Mouse (Mus musculus) forebrain, embryonic 15.5 days (tissue): ENCODE data around the gene Dgke. TPM values are rescaled to one million over a fixed set of nuclear protein-coding genes. Genes with fewer than 3 reads are reported as not detected.
A peak's percentile ranks its signal among the peaks of the same experiment; 100 is the strongest.
"Not testable (repeated sequence)": the region's sequence is repeated elsewhere in the genome, so short reads cannot be mapped to it uniquely, and the experiment has no call there.

ENCODE experiments used
- ATAC-seq: fragments of 200-750 bp; cut with Nextera tagmentation; replicated peaks from 2 replicates; pipeline ENCODE4 v1.8.0; 2017; ENCODE audit warnings: mild to moderate bottlenecking, moderate TSS enrichment, moderate library complexity
- H3K27ac ChIP-seq: fragments of 300-500 bp; sonication (generic); replicated peaks from 2 replicates; pipeline ENCODE4 v1.5.1; 2015; ENCODE audit warnings: mild to moderate bottlenecking, inconsistent platforms
- H3K27me3 ChIP-seq: fragments of 300-500 bp; sonication (generic); 2 replicates; pipeline ENCODE4 v1.6.1; 2015; ENCODE audit warnings: inconsistent platforms
- H3K36me3 ChIP-seq: fragments of 300-500 bp; sonication (generic); 2 replicates; pipeline ENCODE4 v1.6.1; 2015; ENCODE audit warnings: mild to moderate bottlenecking, inconsistent platforms
- H3K4me1 ChIP-seq: fragments of 300-500 bp; sonication (generic); 2 replicates; pipeline ENCODE4 v1.6.1; 2015; ENCODE audit warnings: inconsistent platforms
- H3K4me2 ChIP-seq: fragments of 300-500 bp; sonication (generic); replicated peaks from 2 replicates; pipeline ENCODE4 v1.6.1; 2015; ENCODE audit warnings: mild to moderate bottlenecking, inconsistent platforms
- H3K4me3 ChIP-seq: fragments of 300-500 bp; sonication (generic); 2 replicates; pipeline ENCODE4 v1.5.1; 2015; ENCODE audit warnings: mild to moderate bottlenecking, inconsistent platforms
- H3K9ac ChIP-seq: fragments of 300-500 bp; sonication (generic); replicated peaks from 2 replicates; pipeline ENCODE4 v1.6.1; 2015; ENCODE audit warnings: mild to moderate bottlenecking, inconsistent platforms
- H3K9me3 ChIP-seq: fragments of 300-500 bp; sonication (generic); 2 replicates; pipeline ENCODE4 v1.6.1; 2016; ENCODE audit warnings: inconsistent platforms
- WGBS: fragments of 180-500 bp; shearing (Covaris S2); methylation state at CpG from one replicate; pipeline ENCODE4 v1.1.7; 2015; ENCODE audit warnings: mixed read lengths; 5-methylcytosine and 5-hydroxymethylcytosine counted together
- polyA plus RNA-seq: library from polyadenylated mRNA; unstranded; fragments of >200 nt; fragmentation: Nextera tagmentation; extraction: Ambion mirVana; gene quantifications from 2 replicates; pipeline ENCODE4 v1.2.1, GENCODE M21; 2015

Gene Dgke
- polyA plus RNA-seq, 1 experiment from 2014 or later: 16.8 TPM

- peak overlapping the region; percentile 87 for H3K4me3 ChIP-seq
- peaks cover 33% of the 10 kb centered on the region for H3K4me1 ChIP-seq
- no peaks in the 10 kb centered on the region for H3K9me3 ChIP-seq
- WGBS: 79% methylated on average over 11 of the region's 11 CpGs
- peaks cover 12% of the 10 kb centered on the region; the same call in 1 of the 2 replicates for H3K36me3 ChIP-seq
- ATAC-seq: no peak
- H3K4me2 ChIP-seq: peak overlapping the region; percentile 85
- H3K27me3 ChIP-seq: no peaks in the 10 kb centered on the region
- no peak overlapping the region for H3K27ac ChIP-seq
- H3K9ac ChIP-seq: peak overlapping the region; percentile 90; the same call in 1 of the 2 replicates
Measured at GRCm38 (mm10) chr11:89058515-89059270, 8.0 kb downstream of the Dgke start.

DNA sequence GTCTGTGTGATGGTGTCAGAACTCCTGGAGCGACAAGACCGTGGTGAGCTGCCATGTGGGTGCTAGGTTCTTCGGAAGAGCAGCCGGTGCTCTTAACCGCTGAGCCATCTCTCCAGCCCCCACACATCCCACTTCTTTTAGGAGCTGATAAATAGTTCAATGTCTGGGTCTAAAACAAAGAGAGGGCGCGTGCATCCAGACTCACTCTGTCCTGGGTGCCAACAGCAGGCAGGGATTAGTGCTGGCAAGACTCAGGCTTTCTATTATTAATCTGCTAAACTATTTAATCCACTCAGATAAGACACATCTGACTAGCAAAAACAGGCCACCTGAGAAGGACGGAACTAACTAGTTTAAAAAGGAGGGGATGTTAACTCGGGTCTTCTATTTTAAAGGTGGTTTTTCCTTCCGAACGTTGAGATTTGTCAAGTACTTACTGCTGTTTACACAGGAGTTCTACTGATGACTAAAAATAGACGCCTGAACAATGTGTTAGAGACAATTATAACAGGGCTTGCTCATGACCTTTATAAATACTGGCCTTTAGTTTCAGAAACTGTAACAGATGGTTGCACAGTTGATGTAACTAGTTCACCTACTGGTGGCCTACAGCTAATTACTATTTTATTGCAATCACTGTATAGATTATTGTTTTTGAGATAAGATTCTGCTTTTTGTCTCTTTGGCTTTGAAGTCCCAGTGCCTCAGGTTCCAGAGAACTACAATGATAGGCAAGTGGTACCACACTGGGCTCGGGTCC lies 10.5 kb downstream of the Dgke start:
- H3K9me3 ChIP-seq: no peaks in the 10 kb centered on the region
- H3K27me3 ChIP-seq: no peaks in the 10 kb centered on the region
- ATAC-seq: no peak
- no peak overlapping the region for H3K27ac ChIP-seq
- H3K4me2 ChIP-seq: no peak overlapping the region
- no peak overlapping the region for H3K9ac ChIP-seq
- H3K4me1 ChIP-seq: peaks cover 33% of the 10 kb centered on the region
- H3K4me3 ChIP-seq: no peak overlapping the region
- H3K36me3 ChIP-seq: peaks cover 24% of the 10 kb centered on the region; the same call in 1 of the 2 replicates
- 73% methylated on average over 13 of the region's 13 CpGs for WGBS

- peaks cover 58% of the 10 kb centered on the region for H3K36me3 ChIP-seq
- no peak overlapping the region for H3K4me3 ChIP-seq
- H3K4me1 ChIP-seq: peaks cover 7% of the 10 kb centered on the region
- WGBS: 89% methylated on average over 6 of the region's 6 CpGs
- H3K27me3 ChIP-seq: no peaks in the 10 kb centered on the region
- H3K9ac ChIP-seq: no peak overlapping the region
- no peak for ATAC-seq
- no peak overlapping the region for H3K27ac ChIP-seq
- H3K9me3 ChIP-seq: no peaks in the 10 kb centered on the region
- H3K4me2 ChIP-seq: no peak overlapping the region
Measured at GRCm38 (mm10) chr11:89051767-89052166, 14.9 kb downstream of the Dgke start.

- Histone ChIP-seq H3K4me3 (no peak overlapping the region), H3K27me3 (no peaks in the 10 kb centered on the region), H3K9me3 (no peaks in the 10 kb centered on the region), H3K36me3 (peaks cover 75% of the 10 kb centered on the region), H3K4me2 (no peak overlapping the region), H3K4me1 (no peaks in the 10 kb centered on the region), H3K27ac (no peak overlapping the region), H3K9ac (no peak overlapping the region)
- 80% methylated on average over 3 of the region's 3 CpGs for WGBS
- no peak for ATAC-seq
Measured at GRCm38 (mm10) chr11:89046021-89046420, 20.6 kb downstream of the Dgke start.

- H3K9ac ChIP-seq, H3K27me3 ChIP-seq, H3K27ac ChIP-seq, H3K4me3 ChIP-seq, H3K4me1 ChIP-seq, ATAC-seq, H3K9me3 ChIP-seq, H3K4me2 ChIP-seq: not testable (repeated sequence)
- H3K36me3 ChIP-seq: peaks cover 73% of the 10 kb centered on the region
- WGBS: 99% methylated on average over 3 of the region's 3 CpGs
Measured at GRCm38 (mm10) chr11:89045501-89045900, 21.1 kb downstream of the Dgke start.

DNA sequence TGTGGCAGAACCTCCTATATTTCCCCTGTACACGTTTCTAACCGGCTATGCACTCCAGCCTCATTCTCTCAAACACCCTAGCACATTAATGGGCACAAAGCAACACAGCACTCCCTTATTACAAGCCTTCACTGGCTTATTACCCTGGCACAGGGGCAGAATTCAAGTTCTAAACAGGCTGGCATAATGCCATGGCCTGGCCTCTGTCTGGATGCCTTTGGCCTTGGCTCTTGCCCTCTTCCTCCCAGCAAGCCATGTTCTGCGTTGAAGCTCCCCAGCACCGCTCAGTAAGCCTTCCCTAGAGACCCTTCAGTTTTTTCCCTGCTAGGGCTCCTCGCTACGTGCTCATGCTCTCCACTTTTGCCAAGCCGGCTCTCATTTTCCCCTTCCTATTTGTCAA lies 23.6 kb downstream of the Dgke start:
- Histone ChIP-seq H3K36me3 (peaks cover 80% of the 10 kb centered on the region), H3K9ac (no peak overlapping the region), H3K4me3 (no peak overlapping the region), H3K9me3 (no peaks in the 10 kb centered on the region), H3K27me3 (no peaks in the 10 kb centered on the region), H3K27ac (no peak overlapping the region), H3K4me1 (no peaks in the 10 kb centered on the region), H3K4me2 (no peak overlapping the region)
- no peak for ATAC-seq
- 92% methylated on average over 7 of the region's 7 CpGs for WGBS

DNA sequence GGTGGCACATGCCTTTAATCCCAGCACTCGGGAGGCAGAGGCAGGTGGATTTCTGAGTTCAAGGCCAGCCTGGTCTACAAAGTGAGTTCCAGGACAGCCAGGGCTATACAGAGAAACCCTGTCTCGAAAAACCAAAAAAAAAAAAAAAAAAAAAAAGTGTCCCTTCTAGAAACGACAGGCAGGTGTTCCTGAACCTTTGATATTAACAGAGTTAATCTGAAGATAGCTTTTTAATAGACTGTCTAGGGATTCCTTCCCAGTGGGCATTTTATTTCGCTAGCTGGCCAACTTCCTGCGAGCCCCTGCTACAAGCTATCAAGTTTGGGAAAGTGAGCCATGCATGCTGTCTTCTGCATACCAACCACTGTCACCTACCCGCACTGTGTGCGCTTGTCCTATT lies 25.6 kb downstream of the Dgke start:
- not testable (repeated sequence) for ATAC-seq, H3K4me1 ChIP-seq, H3K4me3 ChIP-seq, H3K9ac ChIP-seq, H3K27me3 ChIP-seq, H3K27ac ChIP-seq, H3K9me3 ChIP-seq, H3K4me2 ChIP-seq
- WGBS: 92% methylated on average over 6 of the region's 7 CpGs
- peaks cover 69% of the 10 kb centered on the region for H3K36me3 ChIP-seq

GRCm38 (mm10) chr11:89039325-89039724 lies 27.3 kb downstream of the Dgke start:
- Histone ChIP-seq H3K27me3 (no peaks in the 10 kb centered on the region), H3K4me1 (no peaks in the 10 kb centered on the region), H3K27ac (no peak overlapping the region), H3K4me2 (no peak overlapping the region), H3K4me3 (no peak overlapping the region), H3K9me3 (no peaks in the 10 kb centered on the region), H3K9ac (no peak overlapping the region), H3K36me3 (peaks cover 51% of the 10 kb centered on the region)
- WGBS: 29% methylated on average over 3 of the region's 3 CpGs
- ATAC-seq: no peak

DNA sequence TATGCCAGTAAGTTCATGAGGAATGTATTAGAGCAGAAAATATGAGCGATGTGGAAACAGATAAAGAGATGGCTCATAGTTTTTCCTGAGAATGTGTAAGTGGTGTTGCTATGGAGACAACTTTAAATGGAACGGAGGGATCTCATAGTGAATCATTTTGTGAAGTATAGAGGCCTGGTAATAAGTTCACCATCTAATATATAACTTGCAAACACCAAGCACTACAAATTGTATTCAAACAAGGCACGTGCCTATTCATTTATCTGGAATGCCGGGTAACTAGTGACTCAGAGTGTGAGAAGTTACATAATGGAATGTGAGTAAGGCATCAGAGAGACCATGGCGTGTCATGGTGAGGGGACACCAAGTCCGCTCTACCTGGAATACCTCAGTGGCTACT lies 28.2 kb downstream of the Dgke start:
- Histone ChIP-seq H3K36me3 (peaks cover 46% of the 10 kb centered on the region), H3K9me3 (no peaks in the 10 kb centered on the region)

DNA sequence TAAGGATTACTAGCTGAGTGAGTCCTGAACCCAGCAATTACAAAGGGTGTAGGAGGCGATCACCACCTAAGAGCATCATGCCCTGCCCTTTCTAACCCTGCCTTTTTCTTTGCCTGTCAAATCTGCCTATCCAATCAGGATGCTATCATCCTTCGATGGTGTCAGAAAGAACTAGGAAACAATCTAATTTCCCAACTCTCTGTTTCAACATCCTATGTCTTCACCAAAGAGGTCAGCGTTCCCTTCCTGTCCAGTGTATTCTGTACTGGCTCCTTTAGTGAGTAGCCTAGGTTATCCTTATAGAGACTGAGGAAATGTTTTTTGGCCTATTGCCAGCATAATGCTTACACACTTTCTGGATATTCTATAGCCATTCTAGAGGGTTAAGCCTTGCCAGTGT lies 31.1 kb downstream of the Dgke start:
- Histone ChIP-seq H3K9me3 (no peaks in the 10 kb centered on the region), H3K4me1 (no peaks in the 10 kb centered on the region), H3K4me2 (no peak overlapping the region), H3K36me3 (peaks cover 28% of the 10 kb centered on the region), H3K9ac (no peak overlapping the region), H3K27me3 (no peaks in the 10 kb centered on the region), H3K27ac (no peak overlapping the region), H3K4me3 (no peak overlapping the region)
- ATAC-seq: no peak
- 81% methylated on average over 3 of the region's 3 CpGs for WGBS

More for the DNA sequence above, 28.2 kb downstream of the Dgke start:
- no peaks in the 10 kb centered on the region for H3K27me3 ChIP-seq
- no peak overlapping the region for H3K4me3 ChIP-seq
- no peak overlapping the region for H3K27ac ChIP-seq
- WGBS: 91% methylated on average over 6 of the region's 6 CpGs
- H3K9ac ChIP-seq: no peak overlapping the region
- H3K4me1 ChIP-seq: no peaks in the 10 kb centered on the region
- no peak overlapping the region for H3K4me2 ChIP-seq
- ATAC-seq: no peak

- Histone ChIP-seq H3K9ac (no peak overlapping the region), H3K4me2 (no peak overlapping the region), H3K9me3 (no peaks in the 10 kb centered on the region), H3K27ac (no peak overlapping the region), H3K4me1 (no peaks in the 10 kb centered on the region), H3K27me3 (no peaks in the 10 kb centered on the region), H3K4me3 (no peak overlapping the region), H3K36me3 (peaks cover 19% of the 10 kb centered on the region)
- ATAC-seq: no peak
Measured at GRCm38 (mm10) chr11:89034592-89034991, 32.1 kb downstream of the Dgke start.

DNA sequence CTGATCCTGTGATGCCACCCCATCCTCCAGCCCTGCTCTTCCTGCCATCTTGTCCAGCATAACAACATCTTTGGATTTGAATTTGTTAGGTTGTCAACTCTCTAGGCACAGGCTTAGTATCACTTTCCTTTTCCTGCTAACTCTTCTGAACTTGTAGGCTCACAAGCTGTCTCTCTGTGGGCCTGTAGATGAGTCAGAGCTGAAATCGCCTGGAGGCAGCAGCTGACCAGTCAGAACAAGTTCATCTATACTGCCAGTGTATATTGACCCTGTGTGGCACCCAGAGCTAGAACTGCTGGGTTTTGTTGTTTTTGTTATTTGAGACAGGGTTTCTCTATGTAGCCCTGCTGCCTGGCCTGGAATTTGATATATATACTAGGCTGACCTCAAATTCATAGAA lies 35.5 kb downstream of the Dgke start:
- Histone ChIP-seq H3K9ac (no peak overlapping the region), H3K9me3 (no peaks in the 10 kb centered on the region), H3K27me3 (no peaks in the 10 kb centered on the region), H3K36me3 (no peaks in the 10 kb centered on the region), H3K4me2 (no peak overlapping the region), H3K4me3 (no peak overlapping the region), H3K27ac (no peak overlapping the region), H3K4me1 (no peaks in the 10 kb centered on the region)
- 91% methylated on average over 1 of the region's 1 CpGs for WGBS
- no peak for ATAC-seq
